Mouse (Mus musculus) thymus, adult 18-20 months (tissue): ENCODE data around the gene Rasd1.
A peak's percentile ranks its signal among the peaks of the same experiment; 100 is the strongest.
"Not testable (repeated sequence)": the region's sequence is repeated elsewhere in the genome, so short reads cannot be mapped to it uniquely, and the experiment has no call there.

Source experiments
- DNase-seq, 2 experiments: peaks; one replicate each; pipeline ENCODE4 v3.0.0; 2022; ENCODE audit warnings: mixed read lengths in 2 of 2

Rasd1 gene

DNA sequence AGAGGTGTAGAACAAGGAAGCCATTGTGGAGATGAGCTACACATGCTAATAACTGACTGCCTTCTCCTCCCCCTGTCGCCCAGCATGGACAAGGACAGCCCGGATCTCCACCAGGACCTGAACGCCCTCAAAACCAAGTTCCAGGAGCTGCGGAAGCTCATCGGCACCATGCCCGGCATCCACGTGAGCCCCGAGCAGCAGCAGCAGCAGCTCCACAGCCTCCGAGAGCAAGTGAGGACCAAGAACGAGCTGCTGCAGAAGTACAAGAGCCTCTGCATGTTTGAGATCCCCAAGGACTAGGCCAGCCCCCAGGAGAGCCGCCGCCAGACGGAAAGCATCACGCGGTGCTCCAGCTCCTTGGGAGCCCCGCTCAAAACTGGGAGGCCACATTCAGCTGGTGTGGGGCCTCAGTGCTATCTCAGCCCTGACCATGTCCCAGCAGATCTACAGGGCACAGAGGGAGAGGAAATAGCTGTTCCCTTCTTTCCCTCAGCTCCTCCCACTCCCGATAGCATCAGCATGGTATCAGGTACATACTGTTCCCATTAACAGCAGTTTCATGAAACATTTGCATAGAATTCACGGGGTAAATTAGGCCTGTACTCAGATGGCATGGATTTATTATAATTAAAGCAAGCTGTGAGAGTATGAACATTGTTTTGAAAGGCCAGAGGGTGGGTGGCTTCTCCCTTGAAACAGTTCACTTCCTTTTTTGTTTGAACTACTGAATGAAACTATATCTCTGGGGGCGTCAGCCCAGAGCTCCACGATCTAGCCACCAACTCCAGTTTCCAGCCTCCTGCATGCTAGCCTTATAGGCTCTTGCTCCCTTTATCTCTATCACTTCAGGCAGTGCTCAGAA is 4.0 kb downstream of the Rasd1 start:
- DNase-seq, result no peak

DNA sequence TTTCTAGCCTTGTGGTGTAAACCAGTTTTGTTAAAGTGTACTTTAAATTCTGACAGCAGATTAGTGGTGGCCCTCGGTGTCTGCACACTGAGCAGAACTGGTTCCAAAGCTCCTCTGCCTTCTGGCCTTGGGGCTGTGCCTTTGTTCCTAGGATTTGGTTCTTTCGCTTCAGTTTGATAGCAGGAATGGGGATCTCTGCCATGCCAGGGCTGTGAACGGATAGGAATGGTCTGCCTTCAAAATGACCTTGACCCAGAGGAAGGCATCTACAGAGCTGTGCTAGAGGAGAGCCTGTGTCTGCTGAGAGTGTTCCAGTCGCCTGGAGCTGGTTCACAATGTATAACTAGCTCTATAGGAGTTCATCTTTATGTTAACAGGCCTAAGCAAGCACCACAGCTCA is 5.3 kb downstream of the Rasd1 start:
- no peak for DNase-seq

DNA sequence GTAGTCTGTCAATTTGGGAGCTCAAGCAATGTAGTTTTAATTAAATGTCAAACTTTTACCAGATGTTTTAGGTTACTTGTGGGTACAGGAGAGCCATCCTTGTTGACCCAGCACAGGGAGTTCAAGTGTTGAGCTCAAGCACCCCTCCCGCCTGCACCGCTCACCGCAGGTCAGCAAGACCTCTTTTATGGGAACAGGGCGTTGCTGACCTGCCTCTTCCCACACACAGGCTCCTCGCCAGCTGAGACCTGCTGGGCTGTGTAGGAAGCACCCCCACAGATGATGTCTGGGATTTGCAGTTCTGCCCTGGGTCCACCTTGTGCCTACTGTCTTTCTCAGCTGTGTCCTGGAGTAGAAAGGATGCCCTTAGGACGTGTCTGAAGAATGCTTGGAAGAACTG is 8.0 kb downstream of the Rasd1 start:
- no peak for DNase-seq

DNA sequence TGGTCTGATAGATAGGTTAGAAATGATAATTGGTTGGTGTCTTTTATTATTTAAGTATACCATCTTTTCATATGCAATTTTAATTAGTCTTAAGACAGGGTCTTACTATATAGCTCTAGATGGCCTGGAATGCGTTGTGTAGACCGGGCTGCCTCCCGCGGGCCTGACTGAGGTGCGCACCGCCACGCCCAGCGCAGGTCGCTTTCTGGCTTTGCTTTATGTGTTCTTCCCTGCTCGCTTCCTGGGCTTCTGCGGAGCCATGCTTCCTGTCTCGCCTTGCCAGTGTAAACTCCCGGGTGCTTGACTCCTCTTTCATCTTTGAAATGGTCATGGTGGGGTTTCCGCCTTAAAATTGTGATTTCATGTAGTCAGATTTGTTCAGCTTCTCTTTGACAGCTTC is 11.9 kb downstream of the Rasd1 start:
- DNase-seq, result no peak

DNA sequence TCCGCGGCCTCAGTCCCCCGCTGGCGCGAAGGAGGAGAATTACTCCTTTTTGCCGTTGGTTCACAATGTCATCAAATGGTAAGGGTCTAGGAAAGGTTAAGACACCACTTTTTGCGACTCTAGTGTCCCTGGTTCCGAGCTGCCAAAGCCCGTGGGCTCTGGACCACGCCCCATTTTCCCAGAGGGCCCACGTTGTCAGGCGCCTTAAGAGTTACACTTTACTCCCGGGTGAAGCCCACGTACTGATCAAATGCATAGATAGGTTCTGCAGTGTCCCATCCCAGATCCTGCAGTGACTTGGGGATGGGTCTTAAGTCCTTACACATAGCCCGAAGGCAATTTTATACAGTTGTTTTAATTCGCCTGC is 16.4 kb downstream of the Rasd1 start:
- no peak for DNase-seq

DNA sequence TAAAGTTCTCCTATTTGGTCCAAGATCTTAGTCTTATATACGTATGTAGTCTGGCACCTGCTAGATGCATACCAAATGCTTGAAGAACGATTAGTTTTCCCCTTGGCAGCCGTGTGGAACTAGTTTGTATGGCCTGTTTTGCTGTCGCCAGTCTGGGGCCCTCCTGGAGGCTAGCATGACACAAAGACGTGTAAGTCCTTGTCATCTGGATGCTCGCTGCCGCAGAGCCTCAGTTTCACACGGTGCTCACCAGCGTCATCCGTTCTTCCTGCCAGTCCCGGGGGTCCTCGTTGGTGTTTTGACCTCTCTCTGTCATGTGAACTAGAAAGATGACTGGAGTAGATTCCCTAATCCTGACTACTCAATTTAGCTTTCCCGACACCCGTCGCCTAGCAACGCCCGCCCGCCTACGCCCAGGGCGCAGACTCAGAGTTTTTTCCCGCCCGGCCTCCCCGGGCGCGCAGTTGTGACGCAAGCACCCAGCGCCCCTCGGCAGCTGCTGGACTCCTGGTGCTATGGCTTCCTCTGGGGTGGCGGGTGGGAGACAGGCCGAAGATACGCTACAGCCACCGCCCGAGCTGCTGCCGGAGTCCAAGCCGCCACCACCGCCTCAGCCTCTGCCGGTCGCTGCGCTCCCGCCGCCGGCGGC is 16.9 kb downstream of the Rasd1 start, which contains the start of gene Med9:
Med9 (plus strand) TSS at position 455 of the 649 bp plus-strand sequence.
- DNase-seq, result peak; percentile 80 to 83

DNA sequence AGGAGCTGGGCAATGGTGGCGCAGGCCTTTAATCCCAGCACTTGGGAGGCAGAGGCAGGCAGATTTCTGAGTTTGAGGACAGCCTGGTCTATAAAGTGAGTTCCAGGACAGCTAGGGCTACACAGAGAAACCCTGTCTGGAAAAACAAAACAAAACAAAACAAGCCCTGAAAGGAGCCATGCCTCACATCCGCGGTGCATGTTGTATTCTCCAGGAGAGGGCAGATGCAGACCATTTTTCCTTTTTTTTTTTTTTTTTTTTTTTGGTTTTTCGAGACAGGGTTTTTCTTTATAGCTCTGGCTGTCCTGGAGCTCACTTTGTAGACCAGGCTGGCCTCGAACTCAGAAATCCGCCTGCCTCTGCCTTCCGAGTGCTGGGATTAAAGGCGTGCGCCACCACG is 19.9 kb downstream of the Rasd1 start:
- DNase-seq, result not testable (repeated sequence)

DNA sequence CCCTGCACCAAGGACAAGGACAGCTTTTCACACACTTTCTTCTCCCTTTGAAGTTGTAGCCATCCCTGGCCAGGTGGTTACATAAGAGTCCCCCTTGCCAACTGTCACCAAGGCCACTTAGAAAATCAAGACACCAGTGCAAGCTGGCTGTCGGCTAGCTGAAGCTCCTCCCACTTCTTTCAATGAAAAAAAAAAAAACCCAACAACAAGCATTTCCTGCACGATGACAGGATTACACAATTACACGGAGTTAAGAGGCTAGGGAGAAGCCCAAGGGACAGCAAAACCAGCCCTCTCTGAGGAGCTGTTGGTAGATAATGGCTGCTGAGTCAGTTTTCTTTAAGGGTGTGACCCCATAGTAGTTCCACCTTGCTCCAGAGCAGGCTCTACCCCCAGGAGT is 23.4 kb downstream of the Rasd1 start:
- no peak for DNase-seq

DNA sequence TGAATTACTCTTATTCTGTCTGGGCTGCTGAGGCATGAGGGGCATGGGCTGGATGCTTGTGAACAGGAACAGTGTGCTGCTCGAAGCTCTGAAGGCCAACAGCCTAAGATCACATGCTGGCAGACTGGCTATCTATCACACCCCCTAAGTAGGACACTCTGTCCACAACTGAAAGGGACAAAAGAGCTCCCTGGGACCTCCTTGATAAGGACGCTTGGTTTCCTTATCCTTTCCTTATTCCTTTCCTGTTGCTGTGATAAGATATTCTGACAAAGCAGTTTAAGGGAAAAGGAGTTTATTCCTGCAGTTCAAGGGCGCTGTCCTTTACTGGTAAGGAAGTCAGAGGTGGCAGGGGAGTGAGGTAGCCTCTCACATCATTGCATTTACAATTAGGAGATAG is 24.1 kb downstream of the Rasd1 start:
- no peak for DNase-seq

DNA sequence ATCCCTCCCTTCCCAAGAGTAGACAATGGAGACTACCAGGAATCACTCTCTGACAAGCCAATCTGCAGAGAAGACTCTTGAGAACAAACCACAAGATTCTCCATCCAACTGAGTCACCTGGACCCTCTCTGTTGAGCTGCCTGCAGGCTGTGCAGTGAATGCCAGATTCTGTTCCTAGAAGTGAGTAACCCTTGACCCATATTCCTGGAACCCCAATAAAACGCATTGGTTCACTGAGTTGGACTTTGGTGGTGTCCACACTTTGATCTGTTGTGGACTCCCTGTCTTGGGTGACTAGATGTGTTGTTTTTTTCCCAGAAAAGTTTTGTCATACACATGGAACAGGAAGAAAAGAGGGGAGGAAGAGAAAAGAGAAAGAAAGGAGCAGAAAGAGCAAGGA is 24.9 kb downstream of the Rasd1 start:
- no peak for DNase-seq

DNA sequence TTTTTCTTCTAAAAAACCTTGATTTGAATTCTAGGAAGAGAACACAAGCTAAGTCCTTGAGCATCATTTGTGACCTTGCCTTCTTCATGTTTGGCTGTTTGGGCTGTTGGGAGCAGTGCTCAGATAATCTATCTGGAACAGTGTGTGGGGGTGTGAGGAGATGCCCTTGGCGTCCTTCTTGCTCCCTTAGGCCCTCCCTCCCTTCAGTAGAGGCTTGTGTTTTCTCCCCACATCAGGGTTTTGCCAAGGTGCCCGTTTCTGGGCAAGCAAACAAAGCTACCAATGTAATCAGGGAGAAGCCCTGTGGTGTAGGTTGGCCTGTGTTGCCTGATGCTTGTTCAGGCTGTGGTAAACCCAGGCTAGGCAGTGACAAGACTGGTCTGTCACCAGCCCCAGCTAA is 27.1 kb downstream of the Rasd1 start:
- DNase-seq, result no peak

DNA sequence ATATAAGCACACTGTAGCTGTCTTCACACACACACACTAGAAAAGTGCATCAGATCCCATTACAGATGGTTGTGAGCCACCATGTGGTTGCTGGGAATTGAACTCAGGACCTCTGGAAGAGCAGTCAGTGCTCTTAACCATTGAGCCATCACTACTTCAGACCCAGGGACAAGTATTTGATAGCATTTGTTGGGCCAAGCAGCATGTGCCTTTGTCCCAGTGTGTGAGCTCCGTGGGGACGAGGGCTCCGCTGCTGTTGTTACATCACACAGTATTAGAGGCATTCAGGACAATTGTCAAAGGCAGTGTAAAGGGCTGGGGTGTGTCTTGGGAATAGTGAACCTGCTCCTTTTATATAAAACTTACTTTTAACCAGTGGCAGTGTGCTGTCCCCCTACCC is 27.7 kb downstream of the Rasd1 start:
- no peak for DNase-seq

DNA sequence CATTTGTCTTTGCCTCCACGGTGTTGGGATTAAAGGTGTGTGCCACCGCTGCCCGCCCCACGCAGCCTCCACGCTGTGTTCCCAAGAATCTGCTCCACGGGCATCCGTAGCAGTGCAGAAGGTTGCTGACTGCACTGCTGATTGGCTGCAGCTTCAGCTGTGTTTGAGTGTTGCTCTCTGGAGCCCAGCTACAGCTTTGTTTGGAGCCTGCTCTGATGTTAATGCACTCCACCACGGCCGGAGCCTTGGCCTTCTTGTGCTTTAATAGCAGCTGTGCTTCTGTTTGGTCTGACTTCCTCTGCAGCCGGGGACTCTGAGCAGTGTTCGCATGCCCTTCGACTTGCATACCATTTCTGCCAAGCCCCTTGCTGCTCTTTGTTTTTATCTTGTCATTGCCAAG is 30.8 kb downstream of the Rasd1 start:
- no peak for DNase-seq

DNA sequence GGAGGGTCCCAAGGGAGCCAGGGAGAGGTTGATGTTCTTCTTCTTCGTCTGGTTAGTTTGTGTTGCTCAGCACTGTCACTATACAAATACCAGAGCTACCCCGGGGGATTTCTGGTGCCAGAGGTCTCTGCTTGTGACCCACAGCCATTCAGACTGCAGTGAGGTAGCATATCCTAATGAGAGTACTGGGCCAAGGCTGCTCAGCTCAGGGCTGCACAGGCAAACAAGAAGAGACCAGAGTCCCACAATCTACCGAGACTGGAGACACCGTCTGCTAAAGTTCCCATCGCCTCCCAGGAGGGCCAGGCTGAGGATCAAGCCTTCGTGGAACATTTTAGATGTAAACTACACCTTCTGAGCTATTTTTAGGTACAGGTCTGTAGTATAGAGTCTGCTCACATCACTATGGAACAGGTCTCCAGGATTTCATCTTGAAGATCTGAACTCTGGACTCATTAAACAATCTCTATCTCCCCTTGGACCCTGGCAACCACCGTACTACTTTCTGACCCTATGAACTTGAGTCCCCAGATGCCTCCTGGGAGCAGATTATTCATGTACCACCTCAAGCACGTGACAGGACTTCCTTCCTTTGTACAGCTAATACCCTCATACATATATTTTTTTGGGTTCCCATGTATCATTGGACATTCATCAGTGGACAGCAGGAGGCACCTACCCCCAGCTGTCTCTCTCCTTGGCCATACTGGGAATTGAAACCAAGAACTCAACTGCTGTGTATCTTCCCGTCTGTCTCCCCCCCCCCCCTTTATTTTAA is 32.0 kb downstream of the Rasd1 start:
- DNase-seq, result no peak

DNA sequence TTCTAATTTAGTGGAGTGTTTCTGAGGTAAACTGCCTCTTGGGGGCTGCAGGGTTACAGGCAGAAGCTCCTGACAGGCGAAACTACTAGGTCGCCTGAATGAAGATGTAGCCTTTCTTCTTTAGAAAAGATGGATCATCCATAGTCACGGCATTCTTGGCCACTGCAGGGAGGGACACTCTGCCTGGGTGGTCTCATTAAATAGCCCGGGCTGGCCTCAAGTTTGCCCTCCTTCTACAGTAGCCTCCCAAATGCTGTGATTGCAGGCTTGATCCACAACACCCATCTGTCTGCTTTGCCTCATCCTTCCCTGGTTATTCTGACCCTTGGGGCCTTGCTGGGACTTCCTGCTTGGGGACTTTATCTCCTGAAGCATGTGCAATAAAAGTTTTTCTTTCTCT is 34.7 kb downstream of the Rasd1 start:
- DNase-seq, result no peak

DNA sequence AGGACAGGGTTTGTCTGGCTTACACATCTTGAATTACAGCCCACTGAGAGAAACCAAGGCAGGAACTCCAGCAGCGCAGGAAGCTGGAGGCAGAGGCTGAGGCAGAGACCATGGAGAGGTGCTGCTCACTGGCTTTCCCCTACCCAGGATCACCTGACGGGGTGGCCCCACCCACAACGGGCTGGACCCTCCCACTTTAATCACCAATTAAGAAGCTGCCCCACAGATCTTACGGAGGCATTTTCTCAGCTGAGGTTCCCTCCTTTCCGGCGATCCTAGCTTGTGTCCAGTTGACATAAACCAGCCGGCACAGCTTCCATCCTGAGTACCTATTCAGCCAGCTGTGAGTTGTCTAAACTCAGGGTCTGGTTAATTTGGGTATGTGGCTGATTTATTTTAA is 43.5 kb downstream of the Rasd1 start:
- DNase-seq, result no peak

DNA sequence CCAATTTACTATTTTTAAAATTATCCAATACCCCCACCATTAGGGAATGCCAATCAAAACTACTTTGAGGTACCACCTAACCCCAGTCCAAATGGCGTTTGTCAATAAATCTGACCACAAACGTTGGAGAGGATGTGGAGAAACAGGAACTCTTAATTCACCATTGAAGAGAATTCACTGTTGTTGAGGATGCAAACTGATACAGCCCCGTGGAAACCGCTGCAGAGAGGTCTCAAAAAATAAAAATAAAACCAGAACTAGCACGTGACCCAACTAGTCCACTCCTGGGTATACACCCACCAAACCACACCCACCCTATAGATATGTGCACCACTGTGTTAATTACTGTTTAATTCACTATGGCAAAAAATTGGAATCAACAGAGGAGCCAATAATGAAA is 44.4 kb downstream of the Rasd1 start:
- no peak for DNase-seq

DNA sequence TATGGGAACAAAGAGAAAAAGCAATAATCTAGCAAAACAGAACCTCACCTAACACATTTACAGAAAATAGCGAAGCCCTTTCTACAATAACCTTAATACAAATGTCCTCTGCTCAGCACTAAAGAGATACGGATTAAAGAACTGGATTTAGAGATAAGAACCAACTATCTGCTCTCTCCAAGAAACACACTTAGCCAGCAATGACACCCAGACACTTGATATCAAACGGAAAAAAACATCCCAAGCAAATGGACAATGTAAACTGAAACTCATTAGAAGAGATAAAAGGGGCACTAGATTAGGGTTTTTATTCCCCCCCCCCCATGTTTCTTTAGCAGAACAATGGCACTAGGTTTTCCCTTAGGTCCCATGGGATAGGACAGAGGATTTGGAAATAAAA is 45.3 kb downstream of the Rasd1 start:
- DNase-seq, result no peak

DNA sequence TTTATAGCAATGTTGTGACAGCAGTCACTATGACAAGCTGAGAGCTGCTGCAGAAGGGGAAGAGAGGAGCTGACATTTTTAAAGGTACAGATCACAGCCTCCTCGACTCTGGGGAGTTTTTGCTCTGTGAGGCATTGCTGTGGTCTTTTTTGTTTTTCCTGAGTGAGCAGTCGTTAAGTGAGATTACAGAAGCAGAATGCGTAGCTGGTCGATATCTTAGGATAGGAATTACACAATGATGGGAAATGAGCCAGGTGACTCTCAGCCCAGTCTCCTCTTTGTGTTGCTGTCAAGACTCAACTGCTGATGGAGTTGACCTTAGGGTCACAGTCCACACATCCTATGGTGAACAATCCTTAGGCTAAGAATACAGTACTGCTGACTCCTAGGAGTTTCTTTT is 46.7 kb downstream of the Rasd1 start:
- no peak for DNase-seq

DNA sequence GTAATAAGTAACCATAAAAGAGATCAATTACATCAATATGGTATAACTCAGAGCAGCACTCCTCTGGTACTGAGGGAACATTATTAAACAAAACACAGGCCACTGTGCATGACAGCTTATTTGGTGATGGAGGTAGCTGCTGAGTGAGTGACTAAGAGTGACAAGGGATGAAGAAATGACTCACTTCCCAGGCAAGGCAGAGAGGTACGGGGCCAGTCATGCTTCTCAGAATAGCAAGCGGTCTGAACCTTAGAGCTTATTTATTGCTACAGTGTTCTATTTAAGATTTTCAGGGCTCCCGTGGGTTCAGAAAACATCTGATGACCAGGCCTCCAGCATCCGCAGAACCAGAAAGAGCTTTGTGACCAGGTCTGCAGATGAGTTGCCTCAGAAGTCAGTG is 51.0 kb downstream of the Rasd1 start:
- DNase-seq, result no peak
